Mouse (Mus musculus) retina, postnatal 7 days (tissue): ENCODE measurements around the gene Limk2.

Experiments used
- DNase-seq: peaks from one replicate; pipeline ENCODE4 v3.0.0-alpha.2; 2012; ENCODE audit warnings: low read depth, low spot score

Limk2 gene

DNA sequence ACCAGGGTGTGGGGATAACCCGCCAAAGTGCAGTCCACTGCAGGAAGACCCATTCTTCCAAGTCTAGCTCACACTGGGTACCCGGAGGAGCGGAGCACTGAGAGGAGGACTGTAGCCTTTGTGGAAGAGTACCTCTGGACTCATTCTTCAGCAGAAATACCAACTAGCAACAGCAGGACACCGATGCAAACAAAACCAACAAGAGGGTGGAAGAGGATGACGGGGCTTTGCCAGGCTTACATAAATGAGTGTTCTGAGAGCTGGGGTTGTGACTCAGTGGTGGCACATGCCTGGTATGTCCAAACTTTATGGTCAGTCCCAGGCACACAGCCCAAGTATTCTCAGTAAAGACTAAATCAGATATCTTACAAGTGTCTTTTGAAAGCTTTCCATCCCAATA, 107.9 kb downstream of the Limk2 start:
- DNase-seq: no peak

DNA sequence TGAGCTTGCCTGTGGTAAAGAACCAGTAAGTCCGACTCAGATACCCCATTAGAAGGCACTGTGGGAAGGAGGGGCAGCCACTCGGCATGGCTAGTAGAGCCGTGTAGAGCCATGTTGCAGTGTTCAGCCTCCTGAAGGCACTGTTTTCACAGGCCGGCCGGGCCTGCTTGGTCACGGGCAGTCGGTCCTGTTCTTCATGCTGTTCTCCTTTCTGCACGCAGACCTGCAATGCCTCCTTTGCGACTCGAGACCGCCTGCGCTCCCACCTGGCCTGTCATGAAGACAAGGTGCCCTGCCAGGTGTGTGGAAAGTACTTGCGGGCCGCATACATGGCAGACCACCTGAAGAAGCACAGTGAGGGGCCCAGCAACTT, 110.2 kb downstream of the Limk2 start:
- no peak for DNase-seq

DNA sequence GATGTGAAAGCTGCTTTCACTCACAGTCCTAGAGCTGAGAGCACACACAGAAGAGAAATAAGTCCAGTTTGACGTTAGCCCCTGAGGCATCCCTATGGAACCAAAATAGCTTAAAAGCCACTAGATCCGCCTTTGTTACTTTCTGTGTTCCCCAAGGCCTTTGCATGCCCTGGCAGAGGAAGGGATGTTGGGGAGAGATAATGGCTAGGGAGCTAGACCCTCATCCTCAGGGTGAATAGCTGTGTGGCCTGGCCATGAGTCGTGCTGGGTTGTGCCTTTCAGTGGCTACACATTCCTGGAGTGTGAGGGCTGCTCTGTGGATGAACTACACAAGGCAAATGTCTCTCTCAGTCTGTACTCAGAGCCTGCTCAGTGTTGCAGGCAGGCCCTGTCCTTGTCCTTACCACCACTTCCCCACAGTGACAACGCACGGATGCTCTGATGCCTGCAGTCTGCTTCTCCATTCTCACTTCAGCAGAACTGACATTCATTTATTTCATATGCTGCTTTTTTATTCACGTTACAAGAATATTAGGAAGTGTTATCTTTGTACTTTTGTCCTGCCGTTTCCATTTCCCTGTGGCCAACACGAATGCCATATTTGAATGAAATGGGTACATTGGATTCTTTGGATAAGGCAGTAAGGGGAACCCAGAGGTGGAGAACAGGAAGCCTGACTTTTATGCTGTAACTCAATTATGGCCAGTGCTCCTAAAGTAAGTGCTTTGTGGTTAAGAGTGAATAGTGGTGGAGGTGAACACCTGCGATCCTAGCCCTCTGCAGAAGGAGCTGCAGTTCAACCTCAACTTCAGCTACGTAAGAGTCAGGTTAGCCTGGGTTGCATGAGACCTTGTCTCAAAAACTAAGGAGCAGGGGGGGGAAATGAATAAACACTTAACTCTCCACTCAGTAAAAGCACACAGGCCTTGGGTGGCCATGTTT, 110.8 kb downstream of the Limk2 start:
- no peak for DNase-seq

DNA sequence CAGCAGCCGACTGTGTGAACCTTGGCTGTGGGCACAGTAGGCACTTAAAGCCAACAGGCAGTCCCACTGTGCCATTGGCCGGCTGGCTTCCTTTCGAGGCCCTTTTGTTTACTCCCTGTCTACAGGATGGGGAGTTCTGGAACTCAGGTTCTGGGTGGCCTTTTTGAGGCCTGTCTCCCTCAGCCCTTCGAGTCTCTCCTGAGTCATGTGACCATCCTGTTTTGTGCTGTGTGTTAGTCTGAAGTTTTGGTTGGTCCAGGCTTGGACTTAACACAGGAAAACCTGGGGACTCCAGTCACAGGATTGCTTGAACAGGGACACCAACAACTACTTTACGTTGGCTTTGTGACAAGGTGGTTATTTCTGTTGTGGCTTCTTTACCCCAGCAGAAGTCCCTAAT, 112.9 kb downstream of the Limk2 start:
- no peak for DNase-seq

DNA sequence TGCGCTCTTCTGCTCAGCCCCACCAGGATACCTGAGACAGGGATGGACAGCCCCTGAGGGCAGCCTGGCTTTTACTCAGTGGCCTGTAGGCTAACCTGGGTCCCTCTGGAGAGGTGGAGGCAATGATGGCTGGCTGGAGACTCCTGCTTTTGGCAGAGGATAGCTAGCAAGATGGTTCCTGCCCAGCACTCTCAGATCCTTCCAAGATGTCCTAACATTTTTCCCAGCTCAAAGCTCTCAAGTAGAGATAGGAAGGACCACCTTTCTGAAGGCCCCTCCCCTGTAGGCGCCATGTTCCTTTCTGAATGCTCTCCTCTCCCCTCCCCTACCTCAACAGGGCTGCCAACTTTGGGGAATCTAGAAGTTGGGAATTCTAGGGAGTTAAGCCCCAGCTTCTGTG, 114.3 kb downstream of the Limk2 start:
- no peak for DNase-seq
